Mouse (Mus musculus) midbrain, embryonic 11.5 days (tissue): Measurements from ENCODE around the gene Nck2. TPM values are rescaled to one million over a fixed set of nuclear protein-coding genes. Genes with fewer than 3 reads are reported as not detected.

Experiments used
- ATAC-seq: fragments of 200-750 bp; cut with Nextera tagmentation; 2 replicates; pipeline ENCODE4 v1.8.0; 2017; ENCODE audit warnings: moderate TSS enrichment, moderate library complexity; ENCODE audit not compliant: low FRiP score
- DNase-seq: peaks from one replicate; pipeline ENCODE4 v3.0.0; 2015; ENCODE audit warnings: low spot score; ENCODE audit errors: missing footprints
- H3K27ac ChIP-seq: fragments of 300-500 bp; sonication (generic); 2 replicates; pipeline ENCODE4 v1.5.1; 2014; ENCODE audit warnings: low read depth, low read length
- H3K27me3 ChIP-seq: fragments of 300-500 bp; sonication (generic); 2 replicates; pipeline ENCODE4 v1.6.1; 2014; ENCODE audit warnings: mild to moderate bottlenecking, low read length, moderate library complexity, mixed read lengths; ENCODE audit not compliant: control insufficient read depth, insufficient read depth
- H3K36me3 ChIP-seq: fragments of 300-500 bp; sonication (generic); 2 replicates; pipeline ENCODE4 v1.6.1; 2014; ENCODE audit warnings: mild to moderate bottlenecking, low read length, moderate library complexity, mixed read lengths; ENCODE audit not compliant: control insufficient read depth, insufficient read depth
- H3K4me1 ChIP-seq: fragments of 300-500 bp; sonication (generic); 2 replicates; pipeline ENCODE4 v1.6.1; 2014; ENCODE audit warnings: low read length; ENCODE audit not compliant: control insufficient read depth, insufficient read depth
- H3K4me2 ChIP-seq: fragments of 300-500 bp; sonication (generic); 2 replicates; pipeline ENCODE4 v1.6.1; 2014; ENCODE audit warnings: mild to moderate bottlenecking, moderate library complexity
- H3K4me3 ChIP-seq: fragments of 300-500 bp; sonication (generic); 2 replicates; pipeline ENCODE4 v1.5.1; 2014; ENCODE audit warnings: low read depth, low read length
- H3K9ac ChIP-seq: fragments of 300-500 bp; sonication (generic); 2 replicates; pipeline ENCODE4 v1.6.1; 2014; ENCODE audit warnings: low read length
- H3K9me3 ChIP-seq: fragments of 300-500 bp; sonication (generic); 2 replicates; pipeline ENCODE4 v1.6.1; 2016; ENCODE audit warnings: low read length; ENCODE audit not compliant: control insufficient read depth
- WGBS: fragments of 180-500 bp; shearing (Covaris S2); extraction: QIAGEN DNeasy Blood & Tissue Kit; methylation state at CpG from one replicate; pipeline ENCODE4 v1.1.7; 2014; 5-methylcytosine and 5-hydroxymethylcytosine counted together
- polyA plus RNA-seq: library from polyadenylated mRNA; unstranded; fragments of >200 nt; fragmentation: Nextera tagmentation; extraction: Ambion mirVana; gene quantifications from 2 replicates; pipeline ENCODE4 v1.2.1, GENCODE M21; 2014

The Nck2 gene
- polyA plus RNA-seq, 1 experiment from 2014 or later: 33.6 TPM

GRCm38 (mm10) chr1:43404693-43405678, 39.4 kb upstream of the Nck2 start:
- DNase-seq (no peak), ATAC-seq (no peak)
- H3K4me3 ChIP-seq: no peak overlapping the region
- H3K4me2 ChIP-seq: no peak overlapping the region
- H3K36me3 ChIP-seq: no peaks in the 10 kb centered on the region
- no peak overlapping the region for H3K27ac ChIP-seq
- H3K4me1 ChIP-seq: no peaks in the 10 kb centered on the region
- H3K27me3 ChIP-seq: no peaks in the 10 kb centered on the region
- 67% methylated on average over 9 of the region's 9 CpGs for WGBS
- H3K9ac ChIP-seq: no peak overlapping the region
- no peaks in the 10 kb centered on the region for H3K9me3 ChIP-seq

GRCm38 (mm10) chr1:43409019-43409418, 35.4 kb upstream of the Nck2 start:
- Histone ChIP-seq H3K4me1 (no peaks in the 10 kb centered on the region), H3K36me3 (no peaks in the 10 kb centered on the region), H3K9me3 (no peaks in the 10 kb centered on the region), H3K27me3 (no peaks in the 10 kb centered on the region), H3K9ac (no peak overlapping the region), H3K27ac (no peak overlapping the region), H3K4me2 (no peak overlapping the region), H3K4me3 (no peak overlapping the region)
- WGBS: 76% methylated on average over 4 of the region's 4 CpGs
- DNase-seq (no peak), ATAC-seq (no peak)

- Histone ChIP-seq H3K27ac (no peak overlapping the region), H3K27me3 (no peaks in the 10 kb centered on the region), H3K4me2 (no peak overlapping the region), H3K4me1 (no peaks in the 10 kb centered on the region), H3K36me3 (no peaks in the 10 kb centered on the region), H3K4me3 (no peak overlapping the region), H3K9ac (no peak overlapping the region), H3K9me3 (no peaks in the 10 kb centered on the region)
- 83% methylated on average over 3 of the region's 3 CpGs for WGBS
- ATAC-seq (no peak), DNase-seq (no peak)
Observed at GRCm38 (mm10) chr1:43412825-43413224, 31.6 kb upstream of the Nck2 start.

GRCm38 (mm10) chr1:43413298-43413697, 31.1 kb upstream of the Nck2 start:
- Histone ChIP-seq H3K4me2 (no peak overlapping the region), H3K27ac (no peak overlapping the region), H3K9ac (no peak overlapping the region), H3K4me1 (no peaks in the 10 kb centered on the region), H3K27me3 (no peaks in the 10 kb centered on the region), H3K36me3 (no peaks in the 10 kb centered on the region), H3K4me3 (no peak overlapping the region), H3K9me3 (no peaks in the 10 kb centered on the region)
- ATAC-seq (no peak), DNase-seq (no peak)
- 86% methylated on average over 3 of the region's 3 CpGs for WGBS

GRCm38 (mm10) chr1:43413749-43414148, 30.6 kb upstream of the Nck2 start:
- WGBS: 62% methylated on average over 4 of the region's 4 CpGs
- Histone ChIP-seq H3K9me3 (no peaks in the 10 kb centered on the region), H3K4me2 (no peak overlapping the region), H3K4me1 (no peaks in the 10 kb centered on the region), H3K27me3 (no peaks in the 10 kb centered on the region), H3K27ac (no peak overlapping the region), H3K36me3 (no peaks in the 10 kb centered on the region), H3K4me3 (no peak overlapping the region), H3K9ac (no peak overlapping the region)
- no peak for DNase-seq
- no peak for ATAC-seq

GRCm38 (mm10) chr1:43414228-43414627, 30.2 kb upstream of the Nck2 start:
- no peak overlapping the region for H3K9ac ChIP-seq
- no peaks in the 10 kb centered on the region for H3K36me3 ChIP-seq
- H3K27ac ChIP-seq: no peak overlapping the region
- H3K4me3 ChIP-seq: no peak overlapping the region
- H3K27me3 ChIP-seq: no peaks in the 10 kb centered on the region
- H3K4me2 ChIP-seq: no peak overlapping the region
- no peak for ATAC-seq
- H3K9me3 ChIP-seq: no peaks in the 10 kb centered on the region
- DNase-seq: no peak
- no peaks in the 10 kb centered on the region for H3K4me1 ChIP-seq

- no peaks in the 10 kb centered on the region for H3K27me3 ChIP-seq
- ATAC-seq (no peak), DNase-seq (no peak)
- no peak overlapping the region for H3K27ac ChIP-seq
- no peaks in the 10 kb centered on the region for H3K36me3 ChIP-seq
- no peak overlapping the region for H3K4me3 ChIP-seq
- no peaks in the 10 kb centered on the region for H3K4me1 ChIP-seq
- H3K9ac ChIP-seq: no peak overlapping the region
- H3K4me2 ChIP-seq: no peak overlapping the region
- H3K9me3 ChIP-seq: no peaks in the 10 kb centered on the region
Observed at GRCm38 (mm10) chr1:43414971-43415370, 29.4 kb upstream of the Nck2 start.

- H3K9me3 ChIP-seq: no peaks in the 10 kb centered on the region
- H3K4me3 ChIP-seq: no peak overlapping the region
- no peaks in the 10 kb centered on the region for H3K36me3 ChIP-seq
- H3K9ac ChIP-seq: no peak overlapping the region
- no peaks in the 10 kb centered on the region for H3K4me1 ChIP-seq
- DNase-seq: no peak
- no peaks in the 10 kb centered on the region for H3K27me3 ChIP-seq
- WGBS: 81% methylated on average over 4 of the region's 4 CpGs
- no peak overlapping the region for H3K27ac ChIP-seq
- H3K4me2 ChIP-seq: no peak overlapping the region
- no peak for ATAC-seq
Observed at GRCm38 (mm10) chr1:43422969-43423748, 21.2 kb upstream of the Nck2 start.

GRCm38 (mm10) chr1:43426526-43426925, 17.9 kb upstream of the Nck2 start:
- no peak overlapping the region for H3K27ac ChIP-seq
- H3K4me1 ChIP-seq: no peaks in the 10 kb centered on the region
- H3K4me3 ChIP-seq: no peak overlapping the region
- no peaks in the 10 kb centered on the region for H3K36me3 ChIP-seq
- ATAC-seq: no peak
- 75% methylated on average over 4 of the region's 4 CpGs for WGBS
- H3K4me2 ChIP-seq: no peak overlapping the region
- H3K9me3 ChIP-seq: no peaks in the 10 kb centered on the region
- no peak overlapping the region for H3K9ac ChIP-seq
- DNase-seq: no peak
- H3K27me3 ChIP-seq: no peaks in the 10 kb centered on the region
